Mouse (Mus musculus) layer of hippocampus, postnatal 25 days (tissue): ENCODE measurements around the gene Ncor1. TPM values are rescaled to one million over a fixed set of nuclear protein-coding genes. Genes with fewer than 3 reads are reported as not detected.

Source experiments
- DNase-seq, 2 experiments: peaks; one replicate each; pipeline ENCODE4 v3.0.0; 2022; ENCODE audit warnings: mixed read lengths in 2 of 2, low spot score in 1 of 2; ENCODE audit errors: extremely low spot score in 1 of 2
- total RNA-seq, 2 experiments: library from RNA; stranded (reverse); gene quantifications; 2 replicates each; pipeline ENCODE4 v1.2.3; 2021

Gene Ncor1
- total RNA-seq, 2 experiments from 2014 or later, result 251 to 321 TPM

- peak in 1 of 2 experiments; percentile 70 for DNase-seq
Observed at GRCm38 (mm10) chr11:62278027-62278426, 180.3 kb downstream of the Ncor1 start.

GRCm38 (mm10) chr11:62277086-62277485 is 181.3 kb downstream of the Ncor1 start:
- no peak for DNase-seq

DNA sequence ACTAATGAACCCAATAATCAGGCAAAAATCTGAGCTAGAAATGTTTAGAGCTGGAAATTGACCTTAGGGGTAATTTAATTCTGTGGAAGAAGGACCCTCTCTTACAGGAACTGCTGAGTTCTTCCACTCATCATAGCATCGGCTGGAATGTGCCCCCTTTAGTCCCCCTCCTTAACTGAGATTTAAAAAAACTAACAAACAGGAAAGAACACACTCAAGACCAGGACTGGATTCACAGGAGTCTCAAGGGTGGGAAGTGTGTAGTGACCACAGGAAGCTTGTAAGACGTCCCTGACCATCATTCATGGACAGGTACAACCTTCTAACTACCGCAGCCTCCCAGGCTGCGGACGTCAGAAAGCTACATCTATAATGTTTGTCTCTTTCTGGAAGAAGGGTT is 187.5 kb downstream of the Ncor1 start:
- no peak for DNase-seq

- no peak for DNase-seq
Observed at GRCm38 (mm10) chr11:62269097-62269496, 189.2 kb downstream of the Ncor1 start.

DNA sequence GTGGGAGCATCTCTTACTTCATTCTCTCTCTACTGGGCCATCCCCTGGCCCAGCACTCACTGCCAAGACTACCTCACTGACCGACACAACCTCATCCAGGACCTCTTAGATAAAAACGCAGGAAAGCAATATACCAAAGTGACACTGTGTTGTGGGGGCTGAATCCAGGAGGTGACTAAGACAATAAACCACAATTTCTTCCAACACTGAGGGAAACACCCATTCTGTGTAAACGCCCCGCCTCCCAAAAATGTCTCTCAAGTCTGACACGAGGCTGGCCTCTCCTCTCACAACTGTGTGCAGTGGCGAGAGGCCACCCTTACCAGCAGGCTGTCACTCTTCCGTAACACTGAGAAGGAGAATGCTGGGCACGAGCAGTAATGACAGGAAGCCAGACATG is 190.0 kb downstream of the Ncor1 start:
- no peak for DNase-seq

- no peak for DNase-seq
Observed at GRCm38 (mm10) chr11:62266466-62267214, 191.7 kb downstream of the Ncor1 start.

Other genes with a start within 250 kb of the Ncor1 start
- 1 to 10 TPM; 8.1 to 8.7 TPM for gene Adora2b, start 209.6 kb downstream of the Ncor1 start, total RNA-seq
- gene Zswim7, start 177.2 kb downstream of the Ncor1 start, total RNA-seq, result 10 to 100 TPM; 14.2 to 16.0 TPM
- gene Ttc19, start 177.1 kb downstream of the Ncor1 start, total RNA-seq, result 10 to 100 TPM; 76.6 to 86.4 TPM
- gene Pigl, start 81 bp downstream of the Ncor1 start, total RNA-seq, result 1 to 10 TPM; 6.0 to 7.5 TPM
- gene Cenpv, start 80.7 kb upstream of the Ncor1 start, total RNA-seq, result 10 to 100 TPM; 41.1 to 44.8 TPM
- gene Ubb, start 92.6 kb upstream of the Ncor1 start, total RNA-seq, result 1,000 to 10,000 TPM; 1,687 to 1,997 TPM
- 10 to 100 TPM; 14.3 to 16.0 TPM for gene Trpv2, start 115.9 kb upstream of the Ncor1 start, total RNA-seq
- gene Lrrc75a, start 190.0 kb upstream of the Ncor1 start, total RNA-seq, result 1 to 10 TPM; 8.1 to 9.9 TPM
- gene Mmgt2, start 190.1 kb upstream of the Ncor1 start, total RNA-seq, result 10 to 100 TPM; 16.5 to 17.9 TPM